8 mouse cellular contexts compared by ENCODE assay signal in genomic region chr5:137746282-137746850, GRCm38 (mm10). TPM values are rescaled to one million over a fixed set of nuclear protein-coding genes. Genes with fewer than 3 reads are reported as not detected.
A peak's percentile ranks its signal among the peaks of the same experiment; 100 is the strongest.
DNase-seq lines count a peak whose midpoint lies in the region; ATAC-seq and TF ChIP-seq lines count a peak whose summit lies in the region.

No protein-coding gene starts in this region.

- DNase-seq in B cell, adult 2 months: peak; percentile 57 to 63
- no peak for DNase-seq in Patski (ENCODE audit: low read depth, low spot score)
- DNase-seq in heart, postnatal 0 days (ENCODE audit: low spot score): peak; percentile 83
- peak; percentile 81 for DNase-seq in limb, embryonic 10.5 days (ENCODE audit: low spot score)
- DNase-seq in midbrain, embryonic 10.5 days (ENCODE audit: low spot score): peak; percentile 73
- no peak for DNase-seq in left cerebral cortex, postnatal 25 days (ENCODE audit: low spot score in 2 of 2)

- no peaks in the 10 kb centered on the region for H3K9me3 ChIP-seq in embryonic facial prominence, embryonic 15.5 days (replicated peaks)
- H3K9me3 ChIP-seq in heart, postnatal 0 days (replicated peaks; ENCODE audit: control insufficient read depth, low read length): no peaks in the 10 kb centered on the region
- H3K9me3 ChIP-seq in limb, embryonic 10.5 days (replicated peaks): no peaks in the 10 kb centered on the region
- H3K9me3 ChIP-seq in midbrain, embryonic 10.5 days (replicated peaks): no peaks in the 10 kb centered on the region
- no peaks in the 10 kb centered on the region for H3K9me3 ChIP-seq in stomach, embryonic 14.5 days (ENCODE audit: control insufficient read depth, low read depth, low read length)

- H3K4me3 ChIP-seq in embryonic facial prominence, embryonic 15.5 days (replicated peaks): peak overlapping the region; percentile 72
- peak overlapping the region; percentile 71 for H3K4me3 ChIP-seq in heart, postnatal 0 days (ENCODE audit: low read depth, low read length)
- H3K4me3 ChIP-seq in limb, embryonic 10.5 days: peak overlapping the region; percentile 81
- peak overlapping the region; percentile 83 for H3K4me3 ChIP-seq in midbrain, embryonic 10.5 days
- peak overlapping the region; percentile 84 for H3K4me3 ChIP-seq in stomach, embryonic 14.5 days (ENCODE audit: low read depth, low read length)

- CTCF ChIA-PET in Patski (lab: Charles Lee): interaction anchor here (1.2 to 1.7 kb wide), 3 partner anchors 13 to 77 kb away, joined by 3 to 9 read pairs (median 4); no protein-coding TSS in a partner anchor

- H3K4me2 ChIP-seq in embryonic facial prominence, embryonic 15.5 days (replicated peaks): peak overlapping the region; percentile 95
- peak overlapping the region; percentile 100 for H3K4me2 ChIP-seq in heart, postnatal 0 days (ENCODE audit: low read depth, low read length)
- H3K4me2 ChIP-seq in stomach, embryonic 14.5 days (replicated peaks; ENCODE audit: low read depth, low read length): peak overlapping the region; percentile 90

- H3K9ac ChIP-seq in embryonic facial prominence, embryonic 15.5 days: peak overlapping the region; percentile 86
- H3K9ac ChIP-seq in heart, postnatal 0 days (replicated peaks; ENCODE audit: low read depth, low read length): peak overlapping the region; percentile 92
- peak overlapping the region; percentile 86 for H3K9ac ChIP-seq in stomach, embryonic 14.5 days (replicated peaks; ENCODE audit: low read depth, low read length)

- no peak for TF ChIP-seq EP300 in heart, postnatal 0 days (IDR thresholded peaks at IDR 0.05; ENCODE audit: low read depth)

- no peaks in the 10 kb centered on the region for H3K27me3 ChIP-seq in Patski
- no peaks in the 10 kb centered on the region for H3K27me3 ChIP-seq in embryonic facial prominence, embryonic 15.5 days
- H3K27me3 ChIP-seq in heart, postnatal 0 days (ENCODE audit: control insufficient read depth, insufficient read depth, low read length): no peaks in the 10 kb centered on the region
- H3K27me3 ChIP-seq in limb, embryonic 10.5 days (ENCODE audit: low read depth, poor library complexity, severe bottlenecking): no peaks in the 10 kb centered on the region
- H3K27me3 ChIP-seq in midbrain, embryonic 10.5 days (ENCODE audit: low read depth, poor library complexity, severe bottlenecking): 0 out of 2 replicates have a peak, but pooled peaks cover 5% of the 10 kb centered on the region
- H3K27me3 ChIP-seq in stomach, embryonic 14.5 days (ENCODE audit: control insufficient read depth, insufficient read depth, low read length): no peaks in the 10 kb centered on the region

- peak; percentile 55 for ATAC-seq in Patski
- peak; percentile 20; the same call in 1 of the 2 replicates for ATAC-seq in embryonic facial prominence, embryonic 15.5 days (ENCODE audit: insufficient number of reproducible peaks, low FRiP score, low TSS enrichment, low read depth)
- peak; percentile 50 for ATAC-seq in heart, postnatal 0 days (ENCODE audit: insufficient read depth, low read depth)
- ATAC-seq in stomach, embryonic 14.5 days (ENCODE audit: insufficient number of reproducible peaks, insufficient read depth, low FRiP score, low read depth): peak; percentile 43

- peaks cover 42% of the 10 kb centered on the region for H3K4me1 ChIP-seq in embryonic facial prominence, embryonic 15.5 days
- peaks cover 25% of the 10 kb centered on the region for H3K4me1 ChIP-seq in heart, postnatal 0 days (ENCODE audit: control insufficient read depth, insufficient read depth)
- H3K4me1 ChIP-seq in limb, embryonic 10.5 days: peaks cover 50% of the 10 kb centered on the region
- peaks cover 55% of the 10 kb centered on the region for H3K4me1 ChIP-seq in midbrain, embryonic 10.5 days
- peaks cover 23% of the 10 kb centered on the region for H3K4me1 ChIP-seq in stomach, embryonic 14.5 days (ENCODE audit: control insufficient read depth, insufficient read depth, low read length)

- in situ Hi-C loops in Patski (cut with MboI; ENCODE audit: low pct_unique_long_range_greater_than_20kb): no loop called here

- peaks cover 14% of the 10 kb centered on the region for H3K36me3 ChIP-seq in embryonic facial prominence, embryonic 15.5 days
- peaks cover 4% of the 10 kb centered on the region; the same call in 1 of the 2 replicates for H3K36me3 ChIP-seq in heart, postnatal 0 days (replicated peaks; ENCODE audit: control insufficient read depth, insufficient read depth, low read length)
- H3K36me3 ChIP-seq in limb, embryonic 10.5 days: peaks cover 18% of the 10 kb centered on the region
- peaks cover 14% of the 10 kb centered on the region for H3K36me3 ChIP-seq in midbrain, embryonic 10.5 days
- H3K36me3 ChIP-seq in stomach, embryonic 14.5 days (ENCODE audit: control insufficient read depth, insufficient read depth, low read length): peaks cover 8% of the 10 kb centered on the region

- WGBS in embryonic facial prominence, embryonic 15.5 days: under 1% methylated on average over 20 of the region's 20 CpGs
- under 1% methylated on average over 20 of the region's 20 CpGs for WGBS in heart, postnatal 0 days
- WGBS in limb, embryonic 10.5 days: 0% methylated on average over 20 of the region's 20 CpGs
- WGBS in midbrain, embryonic 10.5 days: under 1% methylated on average over 20 of the region's 20 CpGs
- under 1% methylated on average over 20 of the region's 20 CpGs for WGBS in stomach, embryonic 14.5 days

- POLR2A ChIA-PET in Patski (lab: Charles Lee): interaction anchor here (1.4 to 2.4 kb wide), 3 partner anchors 13 to 214 kb away, joined by 3 to 18 read pairs (median 6); no protein-coding TSS in a partner anchor

- TF ChIP-seq CTCF in Patski (IDR thresholded peaks at IDR 0.05): no peak
- no peak for TF ChIP-seq CTCF in heart, postnatal 0 days (IDR thresholded peaks at IDR 0.05; ENCODE audit: low read depth)

- peak overlapping the region; percentile 97 for H3K27ac ChIP-seq in embryonic facial prominence, embryonic 15.5 days (replicated peaks)
- peak overlapping the region; percentile 99 for H3K27ac ChIP-seq in heart, postnatal 0 days (ENCODE audit: low read depth)
- H3K27ac ChIP-seq in limb, embryonic 10.5 days: peak overlapping the region; percentile 88
- peak overlapping the region; percentile 93 for H3K27ac ChIP-seq in midbrain, embryonic 10.5 days (replicated peaks)
- H3K27ac ChIP-seq in stomach, embryonic 14.5 days (ENCODE audit: low read length): peak overlapping the region; percentile 97

- intact Hi-C loops in left cerebral cortex, postnatal 25 days (cut with DNase I): no loop called here

RNA-seq across cellular contexts. Expression of gene Tsc22d4, which starts 0.8 kb away (rescaled TPM):
- 154 TPM for polyA plus RNA-seq in Patski (2021)
- polyA plus RNA-seq in embryonic facial prominence, embryonic 15.5 days (2015; fragmentation: Nextera tagmentation; extraction: Ambion mirVana): 167 and 175 TPM in 2 replicates
- total RNA-seq in heart, postnatal 0 days (2014; rRNA removed; ENCODE audit: low replicate concordance): 167 and 192 TPM in 2 replicates
- polyA plus RNA-seq in heart, postnatal 0 days (2015; fragmentation: Nextera tagmentation; extraction: Ambion mirVana): 221 and 232 TPM in 2 replicates
- 78.1 and 99.5 TPM in 2 replicates for polyA plus RNA-seq in limb, embryonic 10.5 days (2016; fragmentation: Nextera tagmentation; extraction: Ambion mirVana)
- 75.6 and 75.8 TPM in 2 replicates for polyA plus RNA-seq in midbrain, embryonic 10.5 days (2016; fragmentation: Nextera tagmentation; extraction: Ambion mirVana)
- 118 and 132 TPM in 2 replicates for polyA plus RNA-seq in stomach, embryonic 14.5 days (2014; fragmentation: Nextera tagmentation; extraction: Ambion mirVana)
- 100 to 1,000 TPM; 173 to 195 TPM for total RNA-seq in left cerebral cortex, postnatal 25 days (2021)

RNA-seq across cellular contexts. Expression of gene Nyap1, which starts 5.0 kb away (rescaled TPM):
- polyA plus RNA-seq in Patski (2021): 13.4 TPM
- 4.6 and 4.7 TPM in 2 replicates for polyA plus RNA-seq in embryonic facial prominence, embryonic 15.5 days (2015; fragmentation: Nextera tagmentation; extraction: Ambion mirVana)
- total RNA-seq in heart, postnatal 0 days (2014; rRNA removed; ENCODE audit: low replicate concordance): 1.3 and 5.8 TPM in 2 replicates
- 0.56 and 0.65 TPM in 2 replicates for polyA plus RNA-seq in heart, postnatal 0 days (2015; fragmentation: Nextera tagmentation; extraction: Ambion mirVana)
- polyA plus RNA-seq in limb, embryonic 10.5 days (2016; fragmentation: Nextera tagmentation; extraction: Ambion mirVana): 1.1 and 2.5 TPM in 2 replicates
- 5.1 and 8.4 TPM in 2 replicates for polyA plus RNA-seq in midbrain, embryonic 10.5 days (2016; fragmentation: Nextera tagmentation; extraction: Ambion mirVana)
- polyA plus RNA-seq in stomach, embryonic 14.5 days (2014; fragmentation: Nextera tagmentation; extraction: Ambion mirVana): 1.0 and 1.4 TPM in 2 replicates
- total RNA-seq in left cerebral cortex, postnatal 25 days (2021): 10 to 100 TPM; 69.0 to 73.4 TPM

RNA-seq across cellular contexts. Expression of gene Ppp1r35, which starts 32.3 kb away (rescaled TPM):
- polyA plus RNA-seq in Patski (2021): 36.7 TPM
- 34.5 and 39.9 TPM in 2 replicates for polyA plus RNA-seq in embryonic facial prominence, embryonic 15.5 days (2015; fragmentation: Nextera tagmentation; extraction: Ambion mirVana)
- total RNA-seq in heart, postnatal 0 days (2014; rRNA removed; ENCODE audit: low replicate concordance): 24.0 and 24.5 TPM in 2 replicates
- polyA plus RNA-seq in heart, postnatal 0 days (2015; fragmentation: Nextera tagmentation; extraction: Ambion mirVana): 10.4 and 15.4 TPM in 2 replicates
- 47.0 and 49.5 TPM in 2 replicates for polyA plus RNA-seq in limb, embryonic 10.5 days (2016; fragmentation: Nextera tagmentation; extraction: Ambion mirVana)
- 62.6 and 63.9 TPM in 2 replicates for polyA plus RNA-seq in midbrain, embryonic 10.5 days (2016; fragmentation: Nextera tagmentation; extraction: Ambion mirVana)
- 32.7 and 38.1 TPM in 2 replicates for polyA plus RNA-seq in stomach, embryonic 14.5 days (2014; fragmentation: Nextera tagmentation; extraction: Ambion mirVana)
- 10 to 100 TPM; 23.4 to 27.1 TPM for total RNA-seq in left cerebral cortex, postnatal 25 days (2021)

RNA-seq across cellular contexts. Expression of gene Mepce, which starts 41.1 kb away (rescaled TPM):
- 64.6 TPM for polyA plus RNA-seq in Patski (2021)
- polyA plus RNA-seq in embryonic facial prominence, embryonic 15.5 days (2015; fragmentation: Nextera tagmentation; extraction: Ambion mirVana): 12.4 and 13.7 TPM in 2 replicates
- 18.0 and 19.6 TPM in 2 replicates for total RNA-seq in heart, postnatal 0 days (2014; rRNA removed; ENCODE audit: low replicate concordance)
- 5.0 and 5.4 TPM in 2 replicates for polyA plus RNA-seq in heart, postnatal 0 days (2015; fragmentation: Nextera tagmentation; extraction: Ambion mirVana)
- 11.3 and 11.8 TPM in 2 replicates for polyA plus RNA-seq in limb, embryonic 10.5 days (2016; fragmentation: Nextera tagmentation; extraction: Ambion mirVana)
- 11.7 and 12.5 TPM in 2 replicates for polyA plus RNA-seq in midbrain, embryonic 10.5 days (2016; fragmentation: Nextera tagmentation; extraction: Ambion mirVana)
- polyA plus RNA-seq in stomach, embryonic 14.5 days (2014; fragmentation: Nextera tagmentation; extraction: Ambion mirVana): 13.6 and 17.6 TPM in 2 replicates
- 10 to 100 TPM; 41.4 to 45.0 TPM for total RNA-seq in left cerebral cortex, postnatal 25 days (2021)

RNA-seq across cellular contexts. Expression of gene Zcwpw1, which starts 41.2 kb away (rescaled TPM):
- 22.2 TPM for polyA plus RNA-seq in Patski (2021)
- polyA plus RNA-seq in embryonic facial prominence, embryonic 15.5 days (2015; fragmentation: Nextera tagmentation; extraction: Ambion mirVana): 22.4 and 26.1 TPM in 2 replicates
- total RNA-seq in heart, postnatal 0 days (2014; rRNA removed; ENCODE audit: low replicate concordance): 1.4 and 8.7 TPM in 2 replicates
- 2.2 and 3.6 TPM in 2 replicates for polyA plus RNA-seq in heart, postnatal 0 days (2015; fragmentation: Nextera tagmentation; extraction: Ambion mirVana)
- polyA plus RNA-seq in limb, embryonic 10.5 days (2016; fragmentation: Nextera tagmentation; extraction: Ambion mirVana): 8.4 and 15.8 TPM in 2 replicates
- polyA plus RNA-seq in midbrain, embryonic 10.5 days (2016; fragmentation: Nextera tagmentation; extraction: Ambion mirVana): 13.8 and 16.1 TPM in 2 replicates
- 22.3 and 23.3 TPM in 2 replicates for polyA plus RNA-seq in stomach, embryonic 14.5 days (2014; fragmentation: Nextera tagmentation; extraction: Ambion mirVana)
- 1 to 10 TPM; 4.6 to 6.7 TPM for total RNA-seq in left cerebral cortex, postnatal 25 days (2021)

Comparison
In these comparisons a context has a peak if more than half of its experiments do, and no peak if none do; other contexts are left out.
1. DNase-seq: peak in B cell, adult 2 months (2 of 2), heart, postnatal 0 days (single experiment), limb, embryonic 10.5 days (single experiment) and midbrain, embryonic 10.5 days (single experiment); none in Patski (single experiment) and left cerebral cortex, postnatal 25 days (0 of 2).
2. Peak in every context shown above with its lines, with median percentiles within 50 percentile points of each other: ATAC-seq, H3K27ac ChIP-seq, H3K4me2 ChIP-seq, H3K4me3 ChIP-seq and H3K9ac ChIP-seq.